Mouse (Mus musculus) olfactory bulb, adult 2 months (tissue): Measurements from ENCODE around the gene Prr18.

Experiments
- CTCF ChIP-seq: fragments of 200-500 bp; IDR thresholded peaks from 2 replicates; pipeline ENCODE4 v1.5.1; 2012; ENCODE audit warnings: low read depth, mild to moderate bottlenecking, low read length, moderate library complexity; ENCODE audit not compliant: insufficient read depth
- POLR2A ChIP-seq: fragments of 200-500 bp; IDR thresholded peaks from 2 replicates; pipeline ENCODE4 v1.6.1; 2012; ENCODE audit warnings: mild to moderate bottlenecking, low read depth, low read length, moderate library complexity; ENCODE audit not compliant: insufficient read depth

- TF ChIP-seq CTCF: no peak
- no peak for TF ChIP-seq POLR2A
Measured at GRCm38 (mm10) chr17:8385441-8385840, 48.2 kb downstream of the Prr18 start.
